Mouse (Mus musculus): ENCODE measurements around the gene Atp6v0c. TPM values are rescaled to one million over a fixed set of nuclear protein-coding genes. Genes with fewer than 3 reads are reported as not detected.

Atp6v0c gene
- 566 and 620 TPM in 2 replicates for polyA plus RNA-seq (2015; fragmentation: Nextera tagmentation; extraction: Ambion mirVana)

DNA sequence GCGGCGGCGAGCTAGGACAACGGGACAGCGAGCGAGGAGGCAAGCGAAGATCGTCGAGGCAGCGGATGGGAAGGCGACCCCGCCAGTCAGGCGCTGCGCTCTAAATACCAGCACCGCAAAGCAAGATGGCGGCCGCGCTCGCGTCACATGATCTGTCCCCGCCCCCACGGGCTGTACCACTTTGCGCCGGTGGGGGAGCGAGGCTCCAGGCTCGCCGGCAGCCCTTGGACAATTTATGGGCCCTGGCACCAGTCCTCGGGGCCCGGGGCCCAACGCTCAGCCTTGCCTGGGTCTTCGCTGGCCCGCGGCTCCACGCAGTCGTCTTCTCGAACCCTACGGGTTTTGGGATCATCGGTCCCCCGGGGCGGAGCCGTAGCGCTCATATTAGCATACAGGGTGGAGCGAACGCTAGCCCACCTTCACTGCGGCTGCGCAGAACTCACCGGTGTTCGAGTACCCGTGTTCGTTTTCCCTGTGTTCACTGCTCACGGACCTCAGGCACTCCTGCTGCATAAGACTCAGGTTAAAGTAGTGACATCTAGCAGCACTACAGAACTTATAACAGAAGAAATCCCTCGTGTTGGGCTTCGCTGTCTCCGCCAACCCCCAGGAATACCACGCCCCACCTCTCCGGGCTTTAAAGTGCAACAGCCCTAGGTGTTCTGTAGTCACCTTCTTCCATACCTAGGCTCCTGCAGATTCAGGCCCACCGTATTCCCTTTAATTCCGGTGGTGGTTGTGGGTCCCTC is at the start of gene Atp6v0c:
TSS of gene Atp6v0c (minus strand) at position 386 of the 749 bp plus-strand sequence.
- WGBS = 1% methylated on average over 49 of the region's 58 CpGs
- H3K4me1 ChIP-seq (ENCODE audit: insufficient read depth, low read depth, low read length) = peaks cover 6% of the 10 kb centered on the region; the same call in 1 of the 2 replicates
- H3K4me3 ChIP-seq (ENCODE audit: low read depth, low read length) = peak within 1 kb of the TSS; percentile 68
- H3K9me3 ChIP-seq (ENCODE audit: low read length) = no peaks in the 10 kb centered on the region
- TF ChIP-seq EP300 (IDR thresholded peaks at IDR 0.05) (0 out of 2 replicates have a peak, but pooled peaks have one; percentile 4), CTCF (IDR thresholded peaks at IDR 0.05) (peak; percentile 62)
- no peaks in the 10 kb centered on the region for H3K27me3 ChIP-seq (replicated peaks; ENCODE audit: insufficient read depth, low read length)
- peak within 1 kb of the TSS; percentile 97 for H3K27ac ChIP-seq (ENCODE audit: low read length)
- peak within 1 kb of the TSS; percentile 89 for H3K4me2 ChIP-seq (replicated peaks; ENCODE audit: low read depth, low read length)
- DNase-seq (ENCODE audit: low spot score) (peak; percentile 98), ATAC-seq (peak; percentile 92)
- peak within 1 kb of the TSS; percentile 94 for H3K9ac ChIP-seq (replicated peaks; ENCODE audit: low read depth)
- no peaks in the 10 kb centered on the region for H3K36me3 ChIP-seq (ENCODE audit: insufficient read depth, low read length)

DNA sequence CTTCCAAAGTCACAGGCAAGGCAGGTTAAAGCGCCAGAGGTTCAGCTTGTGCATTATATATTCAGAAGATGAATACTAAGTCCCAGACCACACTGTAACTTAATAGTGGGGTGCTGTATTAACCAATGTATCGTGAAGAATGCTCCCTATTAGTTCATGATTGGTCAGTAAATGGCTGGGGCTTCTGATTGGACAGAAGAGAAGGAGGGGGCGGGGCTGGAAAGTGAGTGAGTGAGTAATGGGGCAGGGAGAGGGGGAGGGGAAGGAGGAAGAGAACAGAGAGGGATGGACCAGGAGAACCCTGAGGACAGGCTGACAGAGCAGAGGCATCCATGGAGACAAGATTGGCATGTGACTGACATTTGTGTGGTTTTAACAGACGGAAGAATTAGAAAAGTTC is 47.3 kb upstream of the Atp6v0c start:
- peaks cover 9% of the 10 kb centered on the region for H3K4me1 ChIP-seq (ENCODE audit: insufficient read depth, low read depth, low read length)
- H3K36me3 ChIP-seq (ENCODE audit: insufficient read depth, low read length) = peaks cover 10% of the 10 kb centered on the region; the same call in 1 of the 2 replicates
- H3K4me3 ChIP-seq (ENCODE audit: low read depth, low read length) = no peak overlapping the region
- TF ChIP-seq EP300 (IDR thresholded peaks at IDR 0.05) (no peak), CTCF (IDR thresholded peaks at IDR 0.05) (no peak)
- no peak overlapping the region for H3K9ac ChIP-seq (replicated peaks; ENCODE audit: low read depth)
- H3K4me2 ChIP-seq (replicated peaks; ENCODE audit: low read depth, low read length) = no peak overlapping the region
- ATAC-seq = no peak
- no peak for DNase-seq (ENCODE audit: low spot score)
- no peaks in the 10 kb centered on the region for H3K27me3 ChIP-seq (replicated peaks; ENCODE audit: insufficient read depth, low read length)
- H3K27ac ChIP-seq (ENCODE audit: low read length) = no peak overlapping the region
- WGBS = 77% methylated on average over 4 of the region's 4 CpGs
- no peaks in the 10 kb centered on the region for H3K9me3 ChIP-seq (ENCODE audit: low read length)

DNA sequence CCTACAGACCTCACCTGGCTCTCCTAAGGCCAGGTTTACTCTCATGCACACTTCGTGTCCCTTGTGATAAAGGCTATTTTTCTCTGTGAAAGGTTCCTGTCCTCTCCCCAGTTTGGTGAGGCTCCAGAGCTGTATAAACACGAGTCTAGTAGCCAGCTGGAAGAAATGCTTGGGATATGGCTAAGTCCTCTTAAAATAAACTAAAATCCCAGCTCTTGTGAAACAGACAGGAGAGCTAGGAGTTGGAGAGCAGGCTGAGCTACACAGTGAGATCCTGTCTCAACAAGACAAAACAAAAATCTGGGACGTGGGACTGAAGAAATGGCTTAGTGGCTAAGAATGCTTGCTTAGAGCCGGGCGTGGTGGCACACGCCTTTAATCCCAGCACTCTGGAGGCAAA is 43.7 kb upstream of the Atp6v0c start:
- Histone ChIP-seq H3K4me3 (ENCODE audit: low read depth, low read length) (no peak overlapping the region), H3K9me3 (ENCODE audit: low read length) (no peaks in the 10 kb centered on the region), H3K27me3 (replicated peaks; ENCODE audit: insufficient read depth, low read length) (0 out of 2 replicates have a peak, but pooled peaks cover 3% of the 10 kb centered on the region), H3K36me3 (ENCODE audit: insufficient read depth, low read length) (peaks cover 10% of the 10 kb centered on the region; the same call in 1 of the 2 replicates), H3K4me1 (ENCODE audit: insufficient read depth, low read depth, low read length) (peaks cover 21% of the 10 kb centered on the region), H3K27ac (ENCODE audit: low read length) (0 out of 2 replicates have a peak overlapping the region, but pooled peaks have one; percentile 16), H3K9ac (replicated peaks; ENCODE audit: low read depth) (no peak overlapping the region), H3K4me2 (replicated peaks; ENCODE audit: low read depth, low read length) (no peak overlapping the region)
- DNase-seq (ENCODE audit: low spot score) (peak; percentile 67), ATAC-seq (peak; percentile 5; the same call in 1 of the 2 replicates)
- WGBS = 46% methylated on average over 6 of the region's 6 CpGs
- TF ChIP-seq EP300 (IDR thresholded peaks at IDR 0.05) (no peak), CTCF (IDR thresholded peaks at IDR 0.05) (no peak)

DNA sequence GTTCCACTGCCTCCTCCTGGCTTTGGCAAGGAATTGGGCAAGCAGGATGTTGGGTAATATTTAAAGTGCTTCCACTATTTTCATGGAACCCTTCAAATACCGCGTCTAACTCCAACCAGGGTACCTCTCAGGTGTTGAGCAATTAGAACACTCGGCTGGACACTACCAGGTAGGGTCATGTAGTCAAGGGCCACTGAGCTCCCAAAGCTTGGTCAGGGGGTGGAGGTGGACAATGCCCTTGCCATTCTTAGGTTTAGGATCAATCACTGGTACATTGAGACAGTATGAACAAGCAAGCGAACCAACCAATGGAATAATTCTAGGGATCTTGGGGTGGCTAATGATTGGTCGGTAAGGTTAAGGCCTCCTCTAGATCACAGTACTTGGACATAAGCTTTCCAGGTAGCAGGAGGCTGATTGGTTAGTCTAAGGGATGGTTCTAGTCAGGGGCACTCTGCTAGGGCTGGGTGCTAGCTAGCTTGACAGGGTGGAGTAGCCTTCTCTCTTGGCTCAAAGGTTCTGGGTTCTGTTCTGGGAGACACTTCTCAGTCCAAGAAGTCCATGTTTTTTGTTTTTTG is 43.0 kb upstream of the Atp6v0c start:
- WGBS = 29% methylated on average over 5 of the region's 5 CpGs
- Histone ChIP-seq H3K4me1 (ENCODE audit: insufficient read depth, low read depth, low read length) (peaks cover 21% of the 10 kb centered on the region), H3K9ac (replicated peaks; ENCODE audit: low read depth) (no peak overlapping the region), H3K4me2 (replicated peaks; ENCODE audit: low read depth, low read length) (peak overlapping the region; percentile 78), H3K9me3 (ENCODE audit: low read length) (no peaks in the 10 kb centered on the region), H3K4me3 (ENCODE audit: low read depth, low read length) (0 out of 2 replicates have a peak overlapping the region, but pooled peaks have one; percentile 35), H3K36me3 (ENCODE audit: insufficient read depth, low read length) (peaks cover 10% of the 10 kb centered on the region; the same call in 1 of the 2 replicates), H3K27me3 (replicated peaks; ENCODE audit: insufficient read depth, low read length) (0 out of 2 replicates have a peak, but pooled peaks cover 5% of the 10 kb centered on the region), H3K27ac (ENCODE audit: low read length) (peak overlapping the region; percentile 16)
- DNase-seq (ENCODE audit: low spot score) (peak; percentile 91), ATAC-seq (no peak)
- TF ChIP-seq CTCF (IDR thresholded peaks at IDR 0.05) = peak; percentile 55
- no peak for TF ChIP-seq EP300 (IDR thresholded peaks at IDR 0.05)

DNA sequence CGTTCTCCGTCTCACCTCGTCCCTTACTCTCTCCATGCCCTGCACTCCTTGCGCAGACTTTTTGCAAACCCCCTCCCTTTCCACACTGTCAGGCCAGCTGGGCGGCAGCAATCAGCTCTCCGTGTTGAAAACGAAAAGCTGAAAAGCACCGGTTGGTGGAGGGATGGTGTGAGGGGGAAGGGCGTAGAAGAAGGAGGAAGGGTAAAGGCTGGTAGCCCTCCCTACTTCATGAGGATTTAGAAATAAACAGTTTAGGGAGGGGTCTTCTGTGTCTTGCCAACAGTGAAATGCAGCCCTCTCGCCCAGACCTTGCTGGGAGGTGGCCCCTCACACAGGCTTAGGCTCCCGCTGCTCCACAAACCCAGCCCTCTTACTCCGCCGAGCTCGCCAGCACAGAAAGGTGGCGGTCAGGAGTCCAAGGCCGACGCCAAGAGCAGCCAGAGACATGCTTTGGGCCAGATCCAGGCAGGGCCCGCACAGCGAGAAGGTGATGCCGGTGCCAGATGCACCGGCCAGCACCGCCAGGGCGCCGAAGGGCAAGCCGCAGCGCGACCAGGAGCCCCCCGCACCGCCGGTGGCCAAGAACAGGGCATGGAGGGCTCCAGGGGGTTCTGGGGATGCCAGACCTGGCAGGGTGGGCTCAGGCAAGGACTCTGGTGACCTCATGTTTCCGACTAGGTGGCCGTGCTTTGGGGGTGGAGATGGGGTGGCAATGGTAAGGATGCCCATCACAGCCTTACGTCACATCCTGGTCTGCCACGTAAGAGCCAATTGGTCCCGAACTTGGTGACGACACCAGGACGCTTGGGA is 42.3 kb upstream of the Atp6v0c start:
- Histone ChIP-seq H3K9me3 (ENCODE audit: low read length) (no peaks in the 10 kb centered on the region), H3K27me3 (replicated peaks; ENCODE audit: insufficient read depth, low read length) (0 out of 2 replicates have a peak, but pooled peaks cover 11% of the 10 kb centered on the region), H3K27ac (ENCODE audit: low read length) (peak overlapping the region; percentile 73), H3K9ac (replicated peaks; ENCODE audit: low read depth) (peak overlapping the region; percentile 36; the same call in 1 of the 2 replicates), H3K4me2 (replicated peaks; ENCODE audit: low read depth, low read length) (peak overlapping the region; percentile 78), H3K4me1 (ENCODE audit: insufficient read depth, low read depth, low read length) (peaks cover 22% of the 10 kb centered on the region), H3K4me3 (ENCODE audit: low read depth, low read length) (peak overlapping the region; percentile 35), H3K36me3 (ENCODE audit: insufficient read depth, low read length) (peaks cover 10% of the 10 kb centered on the region; the same call in 1 of the 2 replicates)
- TF ChIP-seq EP300 (IDR thresholded peaks at IDR 0.05) = no peak
- TF ChIP-seq CTCF (IDR thresholded peaks at IDR 0.05) = no peak
- WGBS = 4% methylated on average over 37 of the region's 37 CpGs
- ATAC-seq (peak; percentile 75), DNase-seq (ENCODE audit: low spot score) (peak; percentile 46)
